Mouse (Mus musculus) heart, adult 9 months (tissue): ENCODE data around the gene Tdp1.

Experiments
- DNase-seq, 2 experiments: peaks; one replicate each; pipeline ENCODE4 v3.0.0; 2022; ENCODE audit warnings: low spot score in 2 of 2

Gene Tdp1

GRCm38 (mm10) chr12:100000381-100000780 lies 116.1 kb downstream of the Tdp1 start:
- DNase-seq, result no peak

- DNase-seq, result no peak
Observed at GRCm38 (mm10) chr12:100001246-100001645, 116.9 kb downstream of the Tdp1 start.

GRCm38 (mm10) chr12:100001910-100002309 lies 117.6 kb downstream of the Tdp1 start:
- peak in 1 of 2 experiments; percentile 37 for DNase-seq

DNA sequence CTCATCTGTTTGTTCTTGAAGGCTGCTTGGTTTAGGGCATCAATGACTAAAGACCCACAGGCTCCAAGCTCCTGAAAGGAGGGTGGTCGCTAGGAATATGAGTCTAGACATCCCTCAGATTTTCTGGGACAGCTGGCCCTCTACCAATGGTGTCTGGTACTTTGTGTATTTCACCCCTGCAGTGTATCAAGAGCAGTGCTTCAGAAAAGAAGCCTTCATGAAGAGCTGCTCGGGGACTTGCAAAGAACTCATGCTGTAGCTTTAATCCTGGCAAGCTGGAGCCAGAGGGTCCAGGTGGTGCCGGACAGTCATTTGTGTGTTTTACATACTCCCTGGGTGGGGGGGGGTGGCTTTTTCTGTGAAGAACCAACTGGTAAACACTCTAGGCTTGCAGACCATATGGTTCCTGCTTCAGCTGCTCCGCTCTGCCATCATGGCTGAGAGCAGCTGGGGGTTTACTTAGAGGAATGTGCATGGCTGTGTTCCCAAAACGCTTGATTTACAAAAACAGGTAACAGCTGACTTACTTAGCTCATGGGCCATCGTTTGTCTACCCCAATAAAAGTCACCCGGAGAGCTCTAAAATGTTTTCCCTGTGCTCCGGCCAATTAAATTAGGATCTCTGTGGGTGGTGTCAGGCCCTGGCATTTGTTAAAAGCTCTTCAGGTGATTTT lies 118.7 kb downstream of the Tdp1 start:
- no peak for DNase-seq
